Mouse (Mus musculus) kidney, embryonic 15.5 days (tissue): ENCODE data around the gene Lancl2. TPM values are rescaled to one million over a fixed set of nuclear protein-coding genes. Genes with fewer than 3 reads are reported as not detected.
A peak's percentile ranks its signal among the peaks of the same experiment; 100 is the strongest.

ENCODE experiments used
- ATAC-seq: fragments of 200-750 bp; cut with Nextera tagmentation; replicated peaks from 2 replicates; pipeline ENCODE4 v1.8.0; 2017; ENCODE audit warnings: moderate TSS enrichment; ENCODE audit not compliant: low FRiP score
- H3K27ac ChIP-seq: fragments of 300-500 bp; sonication (generic); 2 replicates; pipeline ENCODE4 v1.5.1; 2015; ENCODE audit warnings: mild to moderate bottlenecking, inconsistent platforms
- H3K27me3 ChIP-seq: fragments of 300-500 bp; sonication (generic); 2 replicates; pipeline ENCODE4 v1.6.1; 2015; ENCODE audit warnings: inconsistent platforms
- H3K36me3 ChIP-seq: fragments of 300-500 bp; sonication (generic); 2 replicates; pipeline ENCODE4 v1.6.1; 2015; ENCODE audit warnings: inconsistent platforms
- H3K4me1 ChIP-seq: fragments of 300-500 bp; sonication (generic); 2 replicates; pipeline ENCODE4 v1.6.1; 2015; ENCODE audit warnings: inconsistent platforms
- H3K4me2 ChIP-seq: fragments of 300-500 bp; sonication (generic); 2 replicates; pipeline ENCODE4 v1.6.1; 2015; ENCODE audit warnings: moderate library complexity, mild to moderate bottlenecking, inconsistent platforms
- H3K4me3 ChIP-seq: fragments of 300-500 bp; sonication (generic); replicated peaks from 2 replicates; pipeline ENCODE4 v1.5.1; 2015; ENCODE audit warnings: mild to moderate bottlenecking, inconsistent platforms
- H3K9ac ChIP-seq: fragments of 300-500 bp; sonication (generic); 2 replicates; pipeline ENCODE4 v1.6.1; 2015; ENCODE audit warnings: mild to moderate bottlenecking, inconsistent platforms
- H3K9me3 ChIP-seq: fragments of 300-500 bp; sonication (generic); replicated peaks from 2 replicates; pipeline ENCODE4 v1.6.1; 2016; ENCODE audit warnings: inconsistent platforms
- WGBS: fragments of 180-500 bp; shearing (Covaris S2); methylation state at CpG from one replicate; pipeline ENCODE4 v1.1.7; 2015; ENCODE audit warnings: mixed read lengths; 5-methylcytosine and 5-hydroxymethylcytosine counted together
- polyA plus RNA-seq: library from polyadenylated mRNA; unstranded; fragments of >200 nt; fragmentation: Nextera tagmentation; extraction: Ambion mirVana; gene quantifications from 2 replicates; pipeline ENCODE4 v1.2.1, GENCODE M21; 2015

Gene Lancl2
- 33.6 and 34.6 TPM in 2 replicates for polyA plus RNA-seq

DNA sequence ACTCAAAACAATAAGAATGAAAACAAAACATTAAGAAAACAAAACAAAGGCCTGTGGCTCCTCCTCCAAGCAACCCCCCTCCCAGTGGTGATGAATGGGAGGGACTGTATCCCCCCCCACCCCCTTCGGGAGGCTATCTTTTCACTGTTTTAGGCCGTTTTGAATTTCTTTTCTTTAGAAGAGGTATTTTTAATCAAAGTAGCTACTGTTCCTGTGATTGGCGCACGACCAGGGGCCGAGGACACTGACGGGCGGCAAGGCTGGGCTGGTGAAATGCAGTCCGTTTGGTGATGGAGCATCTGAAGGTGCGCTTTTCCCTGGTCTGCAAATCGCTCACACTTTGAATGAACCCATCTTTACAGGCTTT lies at the start of gene Lancl2:
Gene Lancl2, plus strand, starts transcription at position 165 of the 367 bp plus-strand sequence.
- H3K4me1 ChIP-seq = peaks cover 12% of the 10 kb centered on the region
- peak within 1 kb of the TSS; percentile 68 for H3K4me3 ChIP-seq
- no peaks in the 10 kb centered on the region for H3K9me3 ChIP-seq
- peak within 1 kb of the TSS; percentile 86 for H3K9ac ChIP-seq
- no peaks in the 10 kb centered on the region for H3K36me3 ChIP-seq
- H3K27me3 ChIP-seq = no peaks in the 10 kb centered on the region
- peak within 1 kb of the TSS; percentile 70 for H3K4me2 ChIP-seq
- ATAC-seq = peak; percentile 38
- under 1% methylated on average over 10 of the region's 10 CpGs for WGBS
- peak within 1 kb of the TSS; percentile 98 for H3K27ac ChIP-seq

DNA sequence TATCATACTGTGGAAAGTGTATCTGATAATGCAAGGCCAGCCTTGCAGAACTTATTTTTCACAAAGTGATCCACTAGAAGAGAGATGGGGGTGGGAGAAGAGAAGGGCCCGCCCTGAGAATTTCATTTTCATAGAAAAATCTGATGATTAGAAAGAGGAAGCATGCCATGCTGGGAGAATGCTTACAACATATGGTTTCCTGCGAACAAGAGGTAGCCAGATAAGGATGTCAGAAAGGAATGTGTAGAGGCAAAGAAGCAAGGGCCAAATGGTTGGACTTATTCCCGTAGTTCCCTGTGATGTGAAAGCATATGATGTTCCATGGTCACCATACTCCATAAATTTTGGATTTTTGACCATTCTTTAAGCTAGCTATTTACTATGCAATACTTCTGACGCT lies 41.0 kb upstream of the Lancl2 start:
- H3K4me1 ChIP-seq = no peaks in the 10 kb centered on the region
- no peak overlapping the region for H3K4me2 ChIP-seq
- H3K27me3 ChIP-seq = no peaks in the 10 kb centered on the region
- 71% methylated on average over 4 of the region's 4 CpGs for WGBS
- no peak overlapping the region for H3K27ac ChIP-seq
- H3K36me3 ChIP-seq = no peaks in the 10 kb centered on the region
- no peaks in the 10 kb centered on the region for H3K9me3 ChIP-seq
- H3K4me3 ChIP-seq = no peak overlapping the region
- no peak overlapping the region for H3K9ac ChIP-seq
- ATAC-seq = no peak

DNA sequence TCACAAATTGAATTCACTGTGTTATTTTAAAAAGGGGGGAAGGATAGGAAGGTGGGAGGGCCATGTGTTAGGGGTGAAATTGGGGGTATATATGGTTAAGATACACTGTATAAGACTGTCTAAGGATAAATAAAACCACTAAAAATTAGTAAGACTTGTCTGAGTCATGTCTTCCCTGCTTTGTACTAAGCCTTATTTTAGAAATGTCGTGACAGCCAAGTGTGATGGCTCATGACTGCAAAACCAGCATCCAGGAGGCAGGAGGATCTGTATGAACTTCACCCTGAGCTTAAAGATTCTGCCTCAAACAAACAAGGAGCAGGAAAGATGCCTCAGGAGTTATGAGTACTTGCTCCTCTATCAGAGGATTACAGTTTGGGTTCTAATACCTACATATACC lies 18.2 kb upstream of the Lancl2 start:
- Histone ChIP-seq H3K27me3 (no peaks in the 10 kb centered on the region), H3K9ac (no peak overlapping the region), H3K27ac (no peak overlapping the region), H3K4me1 (no peaks in the 10 kb centered on the region), H3K4me2 (no peak overlapping the region), H3K36me3 (peaks cover 48% of the 10 kb centered on the region), H3K4me3 (no peak overlapping the region), H3K9me3 (peaks cover 10% of the 10 kb centered on the region)
- WGBS = 95% methylated on average over 1 of the region's 1 CpGs
- no peak for ATAC-seq

DNA sequence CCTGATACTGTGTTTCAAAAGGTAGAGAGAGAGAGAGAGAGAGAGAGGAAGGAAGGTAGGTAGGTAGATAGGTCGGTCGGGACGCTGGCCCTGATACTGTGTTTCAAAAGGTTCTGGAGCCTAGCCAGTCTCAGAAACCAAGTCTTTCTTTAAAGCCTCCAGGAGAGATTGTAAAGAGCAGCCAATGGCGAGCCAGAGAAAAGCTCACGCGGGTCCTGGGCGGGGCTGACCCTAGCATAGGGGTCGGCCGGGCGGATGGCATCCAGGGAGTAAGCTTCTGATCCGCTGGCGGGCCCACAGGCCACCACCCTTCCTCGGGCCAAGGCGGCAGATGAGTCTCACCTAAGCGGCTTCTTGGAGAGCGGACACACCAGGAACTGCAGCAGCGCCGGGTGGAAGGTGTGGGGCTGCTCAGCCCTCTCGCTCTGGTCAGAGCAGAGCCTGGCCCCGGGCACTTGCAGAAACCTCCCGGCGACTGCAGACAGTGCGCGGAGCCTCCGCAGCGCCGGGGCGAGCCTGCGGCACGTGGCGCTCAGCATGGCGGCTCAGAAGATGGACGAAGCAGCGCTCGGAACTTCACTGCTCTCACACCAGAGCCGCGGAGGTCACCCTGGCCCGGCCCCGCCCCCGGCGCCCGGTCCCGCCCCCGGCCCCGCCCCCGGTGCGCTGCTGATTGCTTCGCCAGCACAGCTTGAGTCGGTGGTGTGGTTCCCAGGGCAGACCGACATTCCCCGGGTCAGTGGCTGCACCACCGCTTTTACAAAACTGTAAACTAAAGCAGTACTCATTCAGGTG lies 10.7 kb upstream of the Lancl2 start, which contains the start of gene Pyurf:
Gene Pyurf, minus strand, starts transcription at position 612 of the 795 bp plus-strand sequence.
- WGBS = under 1% methylated on average over 50 of the region's 52 CpGs
- Histone ChIP-seq H3K9ac (peak within 1 kb of the TSS; percentile 75), H3K36me3 (peaks cover 36% of the 10 kb centered on the region), H3K27me3 (no peaks in the 10 kb centered on the region), H3K9me3 (no peaks in the 10 kb centered on the region), H3K4me1 (peaks cover 10% of the 10 kb centered on the region; the same call in 1 of the 2 replicates), H3K4me3 (peak within 1 kb of the TSS; percentile 76), H3K4me2 (peak within 1 kb of the TSS; percentile 86), H3K27ac (peak within 1 kb of the TSS; percentile 98)
- peak; percentile 99 for ATAC-seq

DNA sequence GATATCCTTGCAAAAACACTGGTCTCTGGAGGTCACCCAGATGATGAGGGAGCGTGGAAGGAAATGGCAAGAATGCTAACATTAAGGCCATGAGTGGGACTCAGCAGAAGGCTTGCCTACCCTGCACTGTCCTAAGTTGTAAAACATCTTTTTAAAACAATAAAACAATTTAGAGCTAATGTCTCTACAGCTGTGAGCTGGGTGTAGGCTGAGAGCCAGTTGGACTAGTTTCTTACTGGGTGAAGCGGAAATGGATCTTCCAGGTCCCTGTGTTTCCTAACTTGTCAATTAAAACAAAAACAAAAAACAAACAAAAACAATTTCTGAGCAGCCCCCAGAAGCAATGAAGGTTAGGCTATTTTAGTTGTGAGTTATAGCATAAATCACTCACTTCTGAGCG lies 9.2 kb upstream of the Lancl2 start:
- Histone ChIP-seq H3K4me2 (no peak overlapping the region), H3K4me1 (peaks cover 10% of the 10 kb centered on the region; the same call in 1 of the 2 replicates), H3K9me3 (no peaks in the 10 kb centered on the region), H3K9ac (no peak overlapping the region), H3K27me3 (no peaks in the 10 kb centered on the region), H3K36me3 (peaks cover 22% of the 10 kb centered on the region), H3K27ac (no peak overlapping the region), H3K4me3 (no peak overlapping the region)
- no peak for ATAC-seq
- WGBS = 71% methylated on average over 3 of the region's 3 CpGs

DNA sequence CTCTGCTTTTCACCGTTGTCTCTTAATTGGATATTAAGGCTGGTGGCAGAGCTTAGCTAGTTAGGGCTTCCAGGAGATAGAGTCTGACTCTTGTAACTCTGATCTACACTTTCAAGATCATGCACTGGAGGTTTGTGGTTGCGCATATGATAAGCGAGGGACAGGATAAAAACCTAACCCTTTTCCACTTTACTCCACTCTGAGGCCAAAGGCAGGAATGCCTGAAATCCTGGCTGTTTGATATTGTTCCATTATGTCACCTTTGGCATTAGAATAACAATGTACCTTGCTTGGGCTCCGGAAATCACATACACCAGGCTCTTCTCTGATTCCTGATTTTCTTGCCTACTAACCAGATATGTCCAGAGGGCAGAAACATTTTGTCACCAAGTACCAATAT lies 654 bp upstream of the Lancl2 start:
- H3K4me2 ChIP-seq = peak overlapping the region; percentile 70
- WGBS = 70% methylated on average over 4 of the region's 4 CpGs
- no peaks in the 10 kb centered on the region for H3K9me3 ChIP-seq
- ATAC-seq = no peak
- peak overlapping the region; percentile 68; the same call in 1 of the 2 replicates for H3K4me3 ChIP-seq
- H3K27ac ChIP-seq = no peak overlapping the region
- H3K27me3 ChIP-seq = no peaks in the 10 kb centered on the region
- H3K36me3 ChIP-seq = no peaks in the 10 kb centered on the region
- H3K9ac ChIP-seq = no peak overlapping the region
- peaks cover 12% of the 10 kb centered on the region for H3K4me1 ChIP-seq

DNA sequence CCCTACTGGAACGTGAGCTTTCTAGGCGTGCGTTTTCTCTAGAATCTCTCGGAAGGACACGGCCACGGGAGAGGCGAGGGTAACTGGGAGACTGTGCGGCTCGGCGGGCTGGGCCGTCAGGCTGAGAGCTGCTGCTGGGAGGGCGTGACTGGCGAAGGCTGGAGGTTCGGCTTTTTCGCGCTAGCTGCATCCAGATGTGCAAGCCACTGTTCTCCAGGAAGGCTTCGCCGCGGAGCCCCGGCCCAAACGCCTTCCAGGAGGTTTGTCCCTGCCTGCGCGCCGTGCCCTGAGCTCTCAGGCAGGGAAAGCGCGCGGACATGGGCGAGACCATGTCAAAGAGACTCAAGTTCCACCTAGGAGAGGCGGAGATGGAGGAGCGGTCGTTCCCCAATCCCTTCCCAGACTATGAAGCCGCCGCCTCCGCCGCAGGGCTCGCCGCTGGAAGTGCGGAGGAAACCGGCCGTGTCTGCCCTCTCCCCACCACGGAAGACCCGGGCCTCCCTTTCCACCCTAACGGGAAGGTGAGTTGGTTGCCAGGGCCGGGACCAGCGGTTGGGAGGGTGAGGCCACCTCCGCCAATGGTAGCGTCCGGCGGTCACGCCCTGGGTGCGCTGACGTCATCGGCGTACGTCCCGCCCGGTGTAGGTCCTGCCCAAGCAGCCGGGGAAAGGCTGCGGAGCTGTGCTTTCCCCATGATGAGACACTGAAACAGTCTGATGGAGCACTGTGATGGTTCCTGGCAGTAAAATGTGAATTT lies 581 bp downstream of the Lancl2 start:
- H3K27me3 ChIP-seq = no peaks in the 10 kb centered on the region
- WGBS = under 1% methylated on average over 59 of the region's 59 CpGs
- peaks cover 12% of the 10 kb centered on the region for H3K4me1 ChIP-seq
- ATAC-seq = peak; percentile 100
- peak overlapping the region; percentile 70 for H3K4me2 ChIP-seq
- peak overlapping the region; percentile 86 for H3K9ac ChIP-seq
- no peaks in the 10 kb centered on the region for H3K36me3 ChIP-seq
- peak overlapping the region; percentile 98 for H3K27ac ChIP-seq
- H3K9me3 ChIP-seq = no peaks in the 10 kb centered on the region
- peak overlapping the region; percentile 68 for H3K4me3 ChIP-seq

DNA sequence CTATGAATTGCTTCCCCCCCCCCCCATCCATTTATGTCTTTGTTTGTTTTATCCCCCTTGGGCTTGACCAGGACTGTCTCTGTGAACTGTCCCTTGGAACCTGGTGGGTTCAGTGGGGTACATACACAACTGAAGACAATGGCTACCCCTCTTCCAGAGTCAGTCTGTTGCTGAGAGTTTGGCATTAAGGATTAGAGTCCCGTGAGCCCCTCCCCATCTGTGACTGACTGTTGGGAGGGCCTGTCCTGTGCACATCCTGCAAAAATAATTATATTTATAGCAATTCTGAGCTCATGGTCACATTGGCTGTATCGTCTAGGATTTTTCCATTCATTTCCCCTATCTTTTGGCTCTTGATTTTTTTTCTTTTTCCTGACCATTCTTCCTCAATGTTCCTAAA lies 1.4 kb downstream of the Lancl2 start:
- Histone ChIP-seq H3K9me3 (no peaks in the 10 kb centered on the region), H3K9ac (peak overlapping the region; percentile 86), H3K4me2 (peak overlapping the region; percentile 70), H3K27ac (peak overlapping the region; percentile 98), H3K4me1 (peaks cover 12% of the 10 kb centered on the region), H3K36me3 (no peaks in the 10 kb centered on the region), H3K27me3 (no peaks in the 10 kb centered on the region), H3K4me3 (peak overlapping the region; percentile 68)
- ATAC-seq = peak; percentile 10
- WGBS = 18% methylated on average over 2 of the region's 2 CpGs

DNA sequence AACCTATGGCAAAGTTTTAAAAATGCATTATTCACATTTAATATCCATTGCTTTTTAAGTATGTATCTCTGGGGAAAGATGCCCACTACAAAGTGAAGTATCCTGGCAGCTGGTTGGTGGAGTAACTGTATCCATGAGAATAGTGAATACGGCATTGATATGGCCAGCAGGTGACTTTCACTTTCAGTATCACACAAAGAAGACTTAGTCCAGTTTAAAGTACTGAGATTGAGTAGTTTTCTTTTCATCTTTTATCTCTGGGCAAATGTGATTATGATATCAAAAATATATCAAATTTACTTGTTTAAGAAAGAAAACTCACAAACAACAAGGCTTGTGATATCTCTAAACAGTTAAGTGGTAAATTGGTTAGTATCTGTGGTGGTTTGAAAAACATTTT lies 4.4 kb downstream of the Lancl2 start:
- H3K9ac ChIP-seq = no peak overlapping the region
- ATAC-seq = no peak
- WGBS = 98% methylated on average over 1 of the region's 1 CpGs
- H3K4me2 ChIP-seq = no peak overlapping the region
- no peaks in the 10 kb centered on the region for H3K36me3 ChIP-seq
- H3K9me3 ChIP-seq = no peaks in the 10 kb centered on the region
- H3K27ac ChIP-seq = no peak overlapping the region
- no peak overlapping the region for H3K4me3 ChIP-seq
- peaks cover 8% of the 10 kb centered on the region for H3K4me1 ChIP-seq
- no peaks in the 10 kb centered on the region for H3K27me3 ChIP-seq

DNA sequence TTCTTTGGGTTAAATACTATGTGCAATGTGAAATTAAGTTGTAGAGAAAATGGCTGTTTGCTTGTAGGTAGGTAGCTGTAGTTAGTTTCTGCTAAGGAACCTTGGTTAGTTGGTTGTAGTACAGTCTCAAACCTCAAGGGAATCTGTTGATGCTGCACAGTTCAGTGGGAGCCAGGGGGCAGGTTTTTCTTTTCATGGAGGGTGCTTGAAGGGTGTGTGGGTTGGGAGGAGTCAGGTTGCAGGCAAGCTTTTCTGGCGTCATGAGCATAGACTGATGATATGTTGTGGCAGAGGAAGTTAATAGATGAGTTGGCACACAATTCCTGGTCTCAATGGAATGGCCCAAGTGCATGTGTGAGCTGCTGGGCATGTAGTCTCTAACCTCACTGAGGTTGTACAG lies 9.4 kb downstream of the Lancl2 start:
- Histone ChIP-seq H3K4me1 (no peaks in the 10 kb centered on the region), H3K36me3 (peaks cover 13% of the 10 kb centered on the region), H3K9me3 (no peaks in the 10 kb centered on the region), H3K27ac (no peak overlapping the region), H3K27me3 (no peaks in the 10 kb centered on the region), H3K4me2 (no peak overlapping the region), H3K9ac (no peak overlapping the region), H3K4me3 (no peak overlapping the region)
- ATAC-seq = no peak; the same call in 1 of the 2 replicates
- WGBS = 11% methylated on average over 1 of the region's 1 CpGs

DNA sequence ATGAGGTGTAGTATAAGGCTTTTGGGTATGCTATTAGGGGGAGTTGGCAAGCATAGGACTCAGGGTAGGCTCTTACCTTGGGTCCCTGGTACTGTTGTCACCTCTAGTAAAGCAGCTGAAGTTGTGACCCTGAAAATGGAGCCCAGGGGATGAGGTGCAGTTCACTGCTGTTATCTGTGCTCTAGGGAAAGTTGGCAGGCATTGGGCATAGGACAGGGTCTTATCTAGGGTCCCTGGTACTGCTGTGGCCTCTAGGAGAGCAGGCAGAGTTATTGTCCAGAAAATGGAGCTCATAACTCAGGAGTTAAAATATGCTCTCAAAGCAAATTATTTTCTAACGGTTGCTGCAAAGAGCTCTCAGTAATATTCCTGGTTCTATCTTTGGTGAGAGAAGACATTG lies 19.0 kb downstream of the Lancl2 start:
- Histone ChIP-seq H3K4me3 (no peak overlapping the region), H3K9me3 (no peaks in the 10 kb centered on the region), H3K4me1 (no peaks in the 10 kb centered on the region), H3K9ac (no peak overlapping the region), H3K27me3 (no peaks in the 10 kb centered on the region), H3K36me3 (peaks cover 17% of the 10 kb centered on the region), H3K4me2 (no peak overlapping the region), H3K27ac (no peak overlapping the region)
- ATAC-seq = no peak
- WGBS = 67% methylated on average over 1 of the region's 1 CpGs

DNA sequence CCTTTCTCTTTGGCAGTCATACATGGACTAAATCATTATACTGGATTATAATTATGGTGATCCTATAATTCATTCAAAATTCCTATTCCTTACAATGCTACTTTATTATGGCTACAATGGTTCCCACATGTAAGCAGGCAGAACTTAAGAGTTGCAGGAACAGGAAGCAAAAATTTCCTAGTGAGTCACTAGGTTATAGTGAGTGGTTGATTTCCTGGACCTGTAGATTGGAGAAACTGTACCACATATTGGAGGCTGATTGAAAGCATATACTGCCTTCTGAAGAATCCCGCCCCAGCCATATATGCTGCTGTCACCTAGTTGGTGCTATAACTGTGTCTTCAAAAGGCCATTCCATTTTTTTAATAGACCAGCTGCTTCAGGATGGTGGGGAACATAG lies 40.4 kb downstream of the Lancl2 start:
- peaks cover 9% of the 10 kb centered on the region for H3K36me3 ChIP-seq
- no peak overlapping the region for H3K4me2 ChIP-seq
- H3K27ac ChIP-seq = no peak overlapping the region
- no peaks in the 10 kb centered on the region for H3K4me1 ChIP-seq
- no peaks in the 10 kb centered on the region for H3K27me3 ChIP-seq
- H3K9me3 ChIP-seq = no peaks in the 10 kb centered on the region
- no peak overlapping the region for H3K4me3 ChIP-seq
- ATAC-seq = no peak
- WGBS = 91% methylated on average over 1 of the region's 1 CpGs
- H3K9ac ChIP-seq = no peak overlapping the region
